Mouse (Mus musculus): Measurements from ENCODE around the gene Aloxe3.
A peak's percentile ranks its signal among the peaks of the same experiment; 100 is the strongest.

Gene Aloxe3

DNA sequence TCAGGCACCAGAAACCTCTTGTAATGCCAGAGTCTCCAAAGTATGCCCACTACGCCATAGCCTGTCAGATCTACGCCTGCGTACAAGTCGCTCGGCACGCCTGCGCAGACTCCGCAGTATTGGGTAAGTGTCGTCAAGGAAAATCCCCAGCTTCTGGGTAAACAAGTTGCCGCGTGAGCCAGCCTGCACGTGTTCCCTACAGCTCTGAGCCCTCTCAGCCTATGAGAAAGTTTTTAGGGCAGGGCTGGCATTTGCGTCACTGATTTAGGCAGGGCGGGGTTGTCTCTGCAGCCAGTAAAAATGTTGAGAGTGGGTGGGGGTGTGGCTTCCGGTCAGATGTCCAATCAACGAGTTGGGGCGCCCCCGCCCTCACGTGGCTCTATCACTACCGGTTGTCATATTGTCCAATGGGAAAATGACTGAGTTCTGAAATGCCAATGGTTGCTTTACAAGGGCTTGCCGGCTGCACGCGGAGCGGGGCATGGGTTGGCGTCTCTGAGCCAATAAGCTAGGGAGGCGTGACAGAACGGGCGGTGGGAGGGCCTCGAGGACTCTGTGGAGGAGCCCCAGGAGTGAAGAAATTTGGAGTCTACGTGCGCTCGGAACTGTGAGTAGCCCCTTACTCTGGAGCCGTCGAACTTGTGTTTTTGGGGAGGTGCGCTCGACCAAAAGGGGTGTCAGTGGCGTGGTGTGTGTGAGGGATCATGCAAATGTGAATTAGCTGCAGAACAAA is 30.8 kb upstream of the Aloxe3 start, which contains the start of gene Per1:
Gene Per1, plus strand, starts transcription at position 521 of the 733 bp plus-strand sequence.
- peak; percentile 100 for DNase-seq (ENCODE audit: low spot score in 2 of 2)

- DNase-seq (ENCODE audit: low spot score in 2 of 2): no peak
These were observed 30.0 kb upstream of the Aloxe3 start for GRCm38 (mm10) chr11:69095511-69096231.

GRCm38 (mm10) chr11:69096360-69096986 is 29.2 kb upstream of the Aloxe3 start:
- no peak for DNase-seq (ENCODE audit: low spot score in 2 of 2)

DNA sequence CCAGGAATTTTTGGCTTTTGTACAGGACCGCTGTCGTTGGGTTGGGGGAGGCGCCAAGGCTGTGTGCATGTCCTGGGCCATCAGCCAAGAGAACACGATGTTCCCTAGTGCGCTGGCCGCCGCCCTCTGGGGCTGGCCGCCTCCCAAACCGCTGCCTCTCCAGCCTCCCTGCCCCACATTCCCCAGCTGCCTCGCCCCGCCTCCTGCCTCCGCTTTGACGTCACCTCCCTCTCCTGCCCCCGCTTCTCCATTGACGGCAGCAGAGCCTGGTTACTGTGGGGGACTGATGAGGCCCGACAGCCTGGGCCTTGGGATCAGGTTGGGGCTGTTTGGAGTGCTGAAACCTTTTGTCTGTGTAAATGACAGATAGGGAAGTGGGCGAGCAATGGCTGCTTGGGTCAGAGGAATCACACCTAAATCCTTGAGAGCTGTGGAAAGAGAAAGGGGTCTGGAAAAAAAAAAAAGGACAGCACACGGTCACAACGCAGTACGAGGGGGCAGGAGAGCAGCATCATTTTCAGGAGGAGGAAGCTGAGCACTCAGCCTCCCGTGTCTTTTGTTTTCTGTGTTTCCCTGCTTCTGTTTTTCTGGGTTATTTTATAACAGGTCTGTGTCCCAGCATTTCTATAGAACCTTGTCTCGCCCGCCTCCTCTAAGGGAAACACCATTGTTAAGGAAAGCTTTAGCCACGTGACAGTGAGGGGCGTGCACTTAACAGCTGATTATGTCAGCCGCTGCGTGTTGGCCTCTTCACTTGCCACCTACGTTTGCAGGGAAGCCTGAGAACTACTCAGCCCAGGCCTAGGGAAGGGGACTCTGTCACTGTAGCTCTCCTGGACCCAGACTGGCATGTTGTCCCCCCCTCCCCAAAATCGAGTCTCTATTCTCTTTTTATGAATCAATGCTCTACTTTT is 28.5 kb upstream of the Aloxe3 start:
- DNase-seq (ENCODE audit: low spot score in 2 of 2): peak; percentile 95

GRCm38 (mm10) chr11:69098039-69098761 is 27.5 kb upstream of the Aloxe3 start:
- no peak for DNase-seq (ENCODE audit: low spot score in 2 of 2)

DNA sequence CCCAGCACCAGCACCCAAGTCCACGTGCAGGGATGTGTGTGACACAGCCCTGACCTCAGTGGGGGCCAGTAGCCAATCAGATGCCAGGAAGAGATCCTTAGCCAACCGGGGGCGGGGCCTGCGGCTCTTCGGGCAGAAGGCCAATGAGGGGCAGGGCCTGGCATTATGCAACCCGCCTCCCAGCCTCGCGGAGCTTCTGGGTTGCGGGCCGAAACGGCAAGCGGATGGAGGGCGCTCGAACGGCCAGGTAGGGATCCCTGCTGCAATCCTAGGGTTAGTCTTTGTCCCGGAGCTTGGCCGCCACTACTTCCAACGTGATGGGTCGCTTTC is 27.0 kb upstream of the Aloxe3 start:
- peak; percentile 94 to 96 for DNase-seq (ENCODE audit: low spot score in 2 of 2)

- DNase-seq (ENCODE audit: low spot score in 2 of 2): no peak
These were observed 26.4 kb upstream of the Aloxe3 start for GRCm38 (mm10) chr11:69099177-69099914.

- DNase-seq (ENCODE audit: low spot score in 2 of 2): peak; percentile 88 to 93
These were observed 25.8 kb upstream of the Aloxe3 start for GRCm38 (mm10) chr11:69099915-69100345.

DNA sequence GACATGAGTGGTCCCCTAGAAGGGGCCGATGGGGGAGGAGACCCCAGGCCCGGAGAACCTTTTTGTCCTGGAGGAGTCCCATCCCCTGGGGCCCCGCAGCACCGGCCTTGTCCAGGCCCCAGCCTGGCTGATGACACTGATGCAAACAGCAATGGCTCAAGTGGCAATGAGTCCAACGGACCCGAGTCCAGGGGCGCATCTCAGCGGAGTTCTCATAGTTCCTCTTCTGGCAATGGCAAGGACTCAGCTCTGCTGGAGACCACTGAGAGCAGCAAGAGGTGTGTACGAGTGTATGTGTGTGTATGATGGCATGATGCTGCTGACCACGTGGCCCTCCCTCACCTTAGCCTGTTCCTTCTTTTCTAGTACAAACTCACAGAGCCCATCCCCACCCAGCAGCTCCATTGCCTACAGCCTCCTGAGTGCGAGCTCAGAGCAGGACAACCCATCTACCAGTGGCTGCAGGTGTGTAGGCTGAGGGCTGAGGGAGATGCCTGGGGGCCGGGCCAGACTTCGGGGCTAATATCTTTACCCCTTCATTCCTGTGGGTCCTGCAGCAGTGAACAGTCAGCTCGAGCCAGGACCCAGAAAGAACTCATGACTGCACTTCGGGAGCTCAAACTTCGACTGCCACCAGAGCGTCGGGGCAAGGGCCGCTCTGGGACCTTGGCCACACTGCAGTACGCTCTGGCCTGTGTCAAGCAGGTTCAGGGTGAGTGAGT is 24.9 kb upstream of the Aloxe3 start:
- no peak for DNase-seq (ENCODE audit: low spot score in 2 of 2)

GRCm38 (mm10) chr11:69101604-69102402 is 23.9 kb upstream of the Aloxe3 start:
- DNase-seq (ENCODE audit: low spot score in 2 of 2): no peak

GRCm38 (mm10) chr11:69102403-69102725 is 23.3 kb upstream of the Aloxe3 start:
- no peak for DNase-seq (ENCODE audit: low spot score in 2 of 2)

DNA sequence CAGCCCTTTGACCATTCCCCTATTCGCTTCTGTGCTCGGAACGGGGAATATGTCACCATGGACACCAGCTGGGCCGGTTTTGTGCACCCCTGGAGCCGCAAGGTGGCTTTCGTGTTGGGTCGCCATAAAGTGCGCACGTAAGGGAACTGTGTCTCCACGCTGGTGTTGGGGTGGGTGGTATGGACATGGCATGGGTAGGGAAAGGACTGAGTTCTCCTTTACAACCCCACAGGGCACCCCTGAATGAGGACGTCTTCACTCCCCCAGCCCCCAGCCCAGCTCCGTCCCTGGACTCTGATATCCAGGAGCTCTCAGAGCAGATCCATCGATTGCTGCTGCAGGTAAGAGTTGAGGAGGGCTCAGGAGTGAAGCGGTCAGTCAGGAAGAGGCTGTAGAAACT is 22.6 kb upstream of the Aloxe3 start:
- no peak for DNase-seq (ENCODE audit: low spot score in 2 of 2)

DNA sequence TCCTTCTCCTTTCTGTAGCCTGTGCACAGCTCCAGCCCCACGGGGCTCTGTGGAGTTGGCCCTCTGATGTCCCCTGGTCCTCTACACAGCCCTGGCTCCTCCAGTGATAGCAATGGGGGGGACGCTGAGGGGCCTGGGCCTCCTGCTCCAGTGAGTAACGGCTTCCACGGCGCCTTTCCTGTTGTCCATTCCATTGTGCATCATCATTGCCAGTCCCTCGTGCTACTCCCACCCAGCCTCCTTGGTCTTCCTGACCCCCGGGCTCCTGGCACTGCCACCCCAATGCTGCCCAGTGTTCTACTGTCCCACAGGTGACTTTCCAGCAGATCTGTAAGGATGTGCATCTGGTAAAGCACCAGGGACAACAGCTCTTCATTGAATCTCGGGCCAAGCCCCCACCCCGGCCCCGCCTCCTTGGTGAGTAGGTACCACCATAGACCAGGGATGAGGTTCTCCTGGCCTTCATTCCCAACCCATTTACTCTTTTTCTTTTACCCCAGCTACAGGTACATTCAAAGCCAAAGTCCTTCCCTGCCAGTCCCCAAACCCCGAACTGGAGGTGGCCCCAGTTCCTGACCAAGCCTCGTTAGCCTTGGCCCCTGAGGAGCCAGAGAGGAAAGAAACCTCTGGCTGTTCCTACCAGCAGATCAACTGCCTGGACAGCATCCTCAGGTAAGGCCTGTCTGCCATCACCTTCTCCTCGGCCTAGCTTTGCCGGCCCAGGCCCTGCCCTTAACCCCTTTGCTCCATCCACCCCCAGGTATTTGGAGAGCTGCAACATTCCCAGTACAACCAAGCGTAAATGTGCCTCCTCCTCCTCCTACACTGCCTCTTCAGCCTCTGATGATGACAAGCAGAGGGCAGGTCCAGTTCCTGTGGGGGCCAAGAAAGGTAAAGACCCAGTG is 21.9 kb upstream of the Aloxe3 start:
- no peak for DNase-seq (ENCODE audit: low spot score in 2 of 2)

- no peak for DNase-seq (ENCODE audit: low spot score in 2 of 2)
These were observed 21.2 kb upstream of the Aloxe3 start for GRCm38 (mm10) chr11:69104487-69104886.

- DNase-seq (ENCODE audit: low spot score in 2 of 2): no peak
These were observed 20.5 kb upstream of the Aloxe3 start for GRCm38 (mm10) chr11:69105227-69105626.

DNA sequence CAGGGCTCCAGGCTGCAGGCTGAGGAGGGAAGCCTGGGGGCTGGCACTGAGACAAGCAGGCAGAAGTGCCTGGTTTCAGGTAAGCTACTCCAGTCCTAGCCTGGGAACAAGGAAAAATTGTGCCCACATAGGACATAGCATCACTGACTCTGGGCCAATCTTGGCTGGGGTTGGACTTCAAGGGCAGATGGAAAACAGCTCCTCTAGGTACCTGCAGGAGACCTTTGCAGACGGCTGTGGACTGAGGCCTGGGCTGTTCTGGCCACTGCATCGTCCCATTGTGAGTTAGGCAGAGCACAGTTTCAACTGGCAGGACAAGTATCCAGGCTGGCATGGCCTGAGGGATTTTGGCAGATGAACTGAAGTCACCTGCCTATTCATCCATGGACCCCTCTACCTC is 19.9 kb upstream of the Aloxe3 start:
- no peak for DNase-seq (ENCODE audit: low spot score in 2 of 2)

DNA sequence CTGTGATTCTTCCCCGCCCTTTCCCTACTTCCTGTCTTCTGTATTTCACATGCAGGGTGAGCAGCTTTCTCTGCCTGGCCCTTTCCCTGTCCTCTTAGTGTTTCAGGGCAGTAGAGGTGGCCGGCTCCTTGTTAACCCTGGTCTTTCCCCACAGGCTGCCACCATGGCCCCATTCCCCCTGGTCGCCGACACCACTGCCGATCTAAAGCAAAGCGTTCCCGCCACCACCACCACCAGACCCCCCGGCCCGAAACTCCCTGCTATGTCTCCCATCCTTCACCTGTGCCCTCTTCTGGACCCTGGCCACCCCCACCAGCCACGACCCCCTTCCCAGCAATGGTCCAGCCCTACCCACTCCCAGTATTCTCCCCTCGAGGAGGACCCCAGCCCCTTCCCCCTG is 19.4 kb upstream of the Aloxe3 start:
- DNase-seq (ENCODE audit: low spot score in 2 of 2): no peak

- DNase-seq (ENCODE audit: low spot score in 2 of 2): no peak
These were observed 18.9 kb upstream of the Aloxe3 start for GRCm38 (mm10) chr11:69106842-69107241.

All from right cerebral cortex, postnatal 36 days (tissue).